Mouse (Mus musculus): ENCODE results near the gene Fabp7.

The Fabp7 gene

GRCm38 (mm10) chr10:57807754-57808153 is 23.1 kb downstream of the Fabp7 start:
- no peak for DNase-seq (ENCODE audit: low spot score)

DNA sequence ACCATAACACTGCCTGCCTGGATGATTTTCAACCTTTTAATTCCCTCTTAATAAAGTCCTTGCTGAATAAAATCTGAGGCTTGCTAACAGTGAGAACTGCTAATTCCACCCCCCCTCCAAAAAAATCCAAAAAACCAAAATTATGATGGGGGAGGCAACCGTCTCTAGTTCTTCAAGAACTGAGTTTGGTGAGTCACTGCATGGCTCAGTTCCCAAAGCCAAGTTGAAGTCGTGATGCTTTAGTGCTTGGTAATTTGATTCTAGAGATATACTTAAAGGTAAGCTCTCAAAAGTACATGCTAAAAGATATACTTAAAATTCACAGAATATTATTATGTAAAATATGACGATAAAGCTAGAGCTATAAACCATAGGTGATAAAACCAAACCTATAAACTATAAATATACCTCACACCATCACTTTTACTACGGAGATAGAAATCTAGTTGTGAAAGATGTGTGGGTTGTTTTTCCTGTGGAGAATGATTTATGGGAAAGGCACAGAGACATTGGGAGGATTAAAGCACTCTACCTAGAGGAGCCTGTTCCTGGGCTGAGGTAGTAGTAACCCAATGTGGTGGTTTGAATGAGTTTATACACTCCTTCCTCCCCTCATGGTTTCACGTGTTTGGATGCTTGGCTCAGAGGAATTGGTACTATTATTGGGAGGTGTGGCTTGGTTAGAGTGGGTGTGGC is 27.6 kb downstream of the Fabp7 start:
- DNase-seq (ENCODE audit: low spot score), result no peak

GRCm38 (mm10) chr10:57814295-57814694 is 29.6 kb downstream of the Fabp7 start:
- no peak for DNase-seq (ENCODE audit: low spot score)

GRCm38 (mm10) chr10:57815869-57816268 is 31.2 kb downstream of the Fabp7 start:
- no peak for DNase-seq (ENCODE audit: low spot score)

DNA sequence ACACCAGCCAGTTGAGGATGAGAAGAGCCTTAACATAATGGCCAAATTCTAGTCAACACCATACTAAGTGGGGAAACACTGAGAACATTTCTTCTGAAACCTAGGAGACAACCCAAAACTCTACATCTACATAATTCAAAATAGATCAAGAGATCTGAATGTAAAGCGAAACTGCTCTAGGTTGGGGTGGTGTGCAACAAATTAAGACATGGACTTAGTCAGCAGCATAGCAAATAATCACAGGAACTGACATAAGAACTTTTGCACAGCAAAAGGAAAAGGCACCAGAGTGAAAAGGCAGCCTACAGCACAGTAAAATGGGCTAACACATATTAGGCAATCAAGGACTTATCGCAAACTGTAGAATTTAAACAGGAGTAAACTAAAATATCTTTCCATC is 34.5 kb downstream of the Fabp7 start:
- DNase-seq (ENCODE audit: low spot score), result no peak

DNA sequence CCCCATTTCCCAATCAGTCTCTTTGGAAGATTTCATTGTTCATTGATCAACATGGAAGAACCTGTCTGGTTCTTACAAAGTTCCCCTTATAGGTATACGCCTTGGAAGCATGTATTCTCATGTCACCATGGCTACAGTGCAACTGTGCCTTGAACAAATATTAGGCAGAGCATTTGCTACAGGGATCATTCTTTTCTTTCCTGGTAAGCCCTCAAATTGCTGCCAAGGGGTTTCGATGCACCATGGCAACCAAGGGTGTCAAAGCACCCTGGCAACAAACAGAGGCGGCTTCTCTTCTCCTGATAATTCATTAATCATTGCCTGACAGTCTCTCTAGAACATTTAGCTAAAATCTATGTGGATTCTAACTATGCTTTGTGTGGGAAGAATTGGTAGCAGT is 37.8 kb downstream of the Fabp7 start:
- DNase-seq (ENCODE audit: low spot score), result no peak

GRCm38 (mm10) chr10:57828649-57829048 is 44.0 kb downstream of the Fabp7 start:
- DNase-seq (ENCODE audit: low spot score), result no peak

DNA sequence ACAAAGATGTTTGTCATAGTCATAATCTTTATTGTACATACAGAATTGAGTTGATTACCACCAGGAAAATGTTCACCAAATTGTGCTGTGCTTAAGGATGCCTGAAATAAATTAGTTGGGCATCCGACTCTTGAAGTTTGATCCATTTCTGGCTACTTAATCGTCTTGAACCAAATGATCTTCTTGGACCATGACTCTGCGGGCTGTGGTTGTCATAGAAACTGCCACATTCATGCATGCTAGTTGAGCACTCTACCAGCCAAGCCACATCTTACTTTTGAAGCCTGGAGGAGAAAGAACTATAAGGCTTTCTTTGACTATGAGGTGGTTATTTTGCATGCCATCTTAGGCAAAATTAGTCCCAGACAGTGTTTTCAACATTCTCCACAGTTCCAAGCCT is 44.9 kb downstream of the Fabp7 start:
- no peak for DNase-seq (ENCODE audit: low spot score)

DNA sequence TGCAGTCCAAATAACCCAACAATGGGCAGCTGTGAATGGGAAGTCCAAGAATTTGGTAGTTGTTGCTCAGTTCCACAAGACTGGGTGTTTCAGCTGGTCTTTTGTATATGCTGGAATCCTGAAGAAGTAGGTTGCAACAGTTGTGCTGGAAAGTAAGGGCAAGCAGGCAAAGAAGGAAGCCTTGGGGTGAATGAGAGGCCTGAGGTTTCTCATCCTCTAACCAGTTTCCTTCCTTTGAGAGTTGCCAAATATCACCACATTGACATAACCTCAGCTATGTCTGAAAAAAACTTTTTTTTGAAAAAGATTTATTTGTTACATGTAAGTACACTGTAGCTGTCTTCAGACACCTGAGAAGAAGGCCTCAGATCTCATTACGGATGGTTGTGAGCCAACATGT is 50.4 kb downstream of the Fabp7 start:
- DNase-seq (ENCODE audit: low spot score), result no peak

- DNase-seq (ENCODE audit: low spot score), result no peak
These were observed 51.3 kb downstream of the Fabp7 start for GRCm38 (mm10) chr10:57835982-57836381.

All from urinary bladder, postnatal 10 days (tissue).